ENCODE assay signal across 9 mouse cellular contexts in the genomic region with DNA sequence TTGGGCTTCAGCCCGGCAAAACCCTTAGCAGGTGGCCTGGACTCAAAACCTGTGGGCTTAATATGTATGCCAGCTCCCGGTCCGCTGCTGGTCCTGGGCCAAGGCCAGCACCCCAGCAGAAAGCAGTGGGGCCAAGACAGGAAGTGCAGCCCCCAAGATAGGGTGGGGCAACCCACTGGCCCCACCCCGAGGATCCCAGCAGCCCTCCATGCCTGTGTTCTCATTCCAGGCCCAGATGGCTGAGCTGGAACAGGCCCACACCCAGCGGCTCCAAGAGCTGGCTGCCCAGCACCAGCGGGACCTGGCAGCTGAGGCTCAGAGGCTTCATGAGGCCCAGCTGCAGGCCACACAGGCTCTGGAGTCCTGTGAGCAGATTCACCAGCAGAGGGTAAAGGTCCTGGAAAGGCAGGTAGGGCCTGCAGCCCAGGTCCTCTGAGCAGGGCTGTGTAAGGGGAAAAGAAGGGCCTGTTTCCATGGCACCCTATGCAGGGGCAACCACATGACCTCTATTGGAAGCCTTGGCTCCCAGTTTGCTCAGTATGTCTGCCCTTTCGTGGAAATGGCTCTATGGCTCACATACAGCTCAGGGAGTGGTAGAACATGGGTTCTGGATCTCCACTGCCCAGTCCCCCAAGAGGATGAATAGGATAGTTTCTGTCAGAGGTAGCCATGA. TPM values are rescaled to one million over a fixed set of nuclear protein-coding genes. Genes with fewer than 3 reads are reported as not detected.
DNase-seq lines count a peak whose midpoint lies in the region; ATAC-seq lines count a peak whose summit lies in the region.
"Had no signal": no experiment of that assay in that cellular context is flagged by ENCODE, and none has a peak within 500 bp of the region (broad histone marks: within the 10 kb centered on the region; RNA-seq: fewer than 3 reads in every experiment).

No protein-coding gene starts in this region.

- no peaks in the 10 kb centered on the region for H3K27me3 ChIP-seq in kidney, embryonic 14.5 days (ENCODE audit: control insufficient read depth, insufficient read depth, low read length)
- no peaks in the 10 kb centered on the region for H3K27me3 ChIP-seq in embryonic facial prominence, embryonic 15.5 days
- H3K27me3 ChIP-seq in limb, embryonic 15.5 days, result 0 out of 2 replicates have a peak, but pooled peaks cover 6% of the 10 kb centered on the region

- H3K4me3 ChIP-seq in kidney, embryonic 14.5 days (ENCODE audit: low read length), result no peak overlapping the region
- H3K4me3 ChIP-seq in embryonic facial prominence, embryonic 15.5 days (replicated peaks), result no peak overlapping the region
- H3K4me3 ChIP-seq in limb, embryonic 15.5 days, result no peak overlapping the region

- H3K4me2 ChIP-seq in kidney, embryonic 14.5 days (replicated peaks; ENCODE audit: low read depth, low read length), result no peak overlapping the region
- H3K4me2 ChIP-seq in embryonic facial prominence, embryonic 15.5 days (replicated peaks), result no peak overlapping the region
- no peak overlapping the region for H3K4me2 ChIP-seq in limb, embryonic 15.5 days

- peaks cover 19% of the 10 kb centered on the region; the same call in 1 of the 2 replicates for H3K4me1 ChIP-seq in kidney, embryonic 14.5 days (ENCODE audit: control insufficient read depth, insufficient read depth, low read length)
- peaks cover 38% of the 10 kb centered on the region for H3K4me1 ChIP-seq in embryonic facial prominence, embryonic 15.5 days
- H3K4me1 ChIP-seq in limb, embryonic 15.5 days, result peaks cover 65% of the 10 kb centered on the region

- ATAC-seq in kidney, embryonic 14.5 days (ENCODE audit: low FRiP score, low TSS enrichment), result 0 out of 2 replicates have a peak, but pooled peaks have one; percentile 19
- peak; percentile 59; the same call in 1 of the 2 replicates for ATAC-seq in embryonic facial prominence, embryonic 15.5 days (ENCODE audit: insufficient number of reproducible peaks, low FRiP score, low TSS enrichment, low read depth)
- ATAC-seq in limb, embryonic 15.5 days (ENCODE audit: insufficient number of reproducible peaks, low FRiP score, low TSS enrichment, low read depth), result peak; percentile 82
- ATAC-seq in inflammation-experienced regulatory T-cells, adult 6 months, result no peak

- H3K9me3 ChIP-seq in kidney, embryonic 14.5 days (ENCODE audit: control insufficient read depth, low read length), result no peaks in the 10 kb centered on the region
- no peaks in the 10 kb centered on the region for H3K9me3 ChIP-seq in embryonic facial prominence, embryonic 15.5 days (replicated peaks)
- no peaks in the 10 kb centered on the region for H3K9me3 ChIP-seq in limb, embryonic 15.5 days

- H3K36me3 ChIP-seq in kidney, embryonic 14.5 days (ENCODE audit: control insufficient read depth, insufficient read depth, low read length), result no peaks in the 10 kb centered on the region
- H3K36me3 ChIP-seq in embryonic facial prominence, embryonic 15.5 days, result no peaks in the 10 kb centered on the region
- H3K36me3 ChIP-seq in limb, embryonic 15.5 days, result no peaks in the 10 kb centered on the region

- no peak for DNase-seq in kidney, adult 18-20 months
- peak; percentile 86 for DNase-seq in R1 (ENCODE audit: low read depth, low spot score)
- no peak for DNase-seq in c-Kit-positive CD71-positive TER-119-positive erythroid progenitor cells, embryonic 14.5 days (ENCODE audit: low spot score)
- DNase-seq in frontal cortex, postnatal 36 days (ENCODE audit: low spot score in 2 of 2), result no peak

- WGBS in kidney, embryonic 14.5 days, result 73% methylated on average over 7 of the region's 7 CpGs
- 49% methylated on average over 7 of the region's 7 CpGs for WGBS in embryonic facial prominence, embryonic 15.5 days
- 38% methylated on average over 7 of the region's 7 CpGs for WGBS in limb, embryonic 15.5 days

- no peak overlapping the region for H3K27ac ChIP-seq in kidney, embryonic 14.5 days (ENCODE audit: low read depth, low read length)
- peak overlapping the region; percentile 31; the same call in 1 of the 2 replicates for H3K27ac ChIP-seq in embryonic facial prominence, embryonic 15.5 days (replicated peaks)
- H3K27ac ChIP-seq in limb, embryonic 15.5 days, result peak overlapping the region; percentile 30

- H3K9ac ChIP-seq in kidney, embryonic 14.5 days (ENCODE audit: low read depth, low read length), result no peak overlapping the region
- H3K9ac ChIP-seq in embryonic facial prominence, embryonic 15.5 days, result no peak overlapping the region
- H3K9ac ChIP-seq in limb, embryonic 15.5 days, result no peak overlapping the region

RNA-seq across cellular contexts. Expression of gene Sned1, which starts 8.2 kb away (rescaled TPM):
- 8.6 and 17.9 TPM in 2 replicates for polyA plus RNA-seq in kidney, embryonic 14.5 days (2014; fragmentation: Nextera tagmentation; extraction: Ambion mirVana)
- polyA plus RNA-seq in embryonic facial prominence, embryonic 15.5 days (2015; fragmentation: Nextera tagmentation; extraction: Ambion mirVana), result 14.4 and 16.0 TPM in 2 replicates
- polyA plus RNA-seq in limb, embryonic 15.5 days (2015; fragmentation: Nextera tagmentation; extraction: Ambion mirVana), result 15.2 and 16.0 TPM in 2 replicates
- under 1 TPM; 0.05 to 0.28 (median 0.09) TPM for polyA plus RNA-seq in inflammation-experienced regulatory T-cells, adult 6 months (2017; shearing (Covaris generic))

RNA-seq across cellular contexts. Expression of gene Crocc2, which starts 58.9 kb away (rescaled TPM):
- polyA plus RNA-seq in kidney, embryonic 14.5 days (2014; fragmentation: Nextera tagmentation; extraction: Ambion mirVana), result 0.14 and 0.20 TPM in 2 replicates
- 2.8 and 5.8 TPM in 2 replicates for polyA plus RNA-seq in embryonic facial prominence, embryonic 15.5 days (2015; fragmentation: Nextera tagmentation; extraction: Ambion mirVana)
- polyA plus RNA-seq in limb, embryonic 15.5 days (2015; fragmentation: Nextera tagmentation; extraction: Ambion mirVana), result 0.23 and 0.24 TPM in 2 replicates
- not detected for polyA plus RNA-seq in inflammation-experienced regulatory T-cells, adult 6 months (2017; shearing (Covaris generic))
- polyA plus RNA-seq: liver, adult 2 months had no signal
